Comparison of ENCODE assay signal across 18 mouse cellular contexts in genomic region chr6:58855676-58856367, GRCm38 (mm10). TPM values are rescaled to one million over a fixed set of nuclear protein-coding genes. Genes with fewer than 3 reads are reported as not detected.
DNase-seq lines count a peak whose midpoint lies in the region; ATAC-seq lines count a peak whose summit lies in the region.
"Had no signal": no experiment of that assay in that cellular context is flagged by ENCODE, and none has a peak within 500 bp of the region (broad histone marks: within the 10 kb centered on the region; RNA-seq: fewer than 3 reads in every experiment).

No protein-coding gene starts in this region.

- H3K4me1 ChIP-seq in hindbrain, embryonic 12.5 days = no peaks in the 10 kb centered on the region
- no peaks in the 10 kb centered on the region for H3K4me1 ChIP-seq in hindbrain, embryonic 11.5 days (replicated peaks; ENCODE audit: control insufficient read depth, insufficient read depth, low read length)
- no peaks in the 10 kb centered on the region for H3K4me1 ChIP-seq in neural tube, embryonic 14.5 days (ENCODE audit: control insufficient read depth, insufficient read depth, low read length)
- no peaks in the 10 kb centered on the region for H3K4me1 ChIP-seq in neural tube, embryonic 15.5 days
- H3K4me1 ChIP-seq in hindbrain, embryonic 16.5 days (ENCODE audit: control insufficient read depth, insufficient read depth, low read depth, low read length) = no peaks in the 10 kb centered on the region
- H3K4me1 ChIP-seq: intestine, embryonic 15.5 days; limb, embryonic 13.5 days had no signal

- H3K4me3 ChIP-seq in hindbrain, embryonic 12.5 days = no peak overlapping the region
- H3K4me3 ChIP-seq in hindbrain, embryonic 11.5 days (ENCODE audit: low read depth, low read length) = no peak overlapping the region
- no peak overlapping the region for H3K4me3 ChIP-seq in neural tube, embryonic 14.5 days (ENCODE audit: low read depth, low read length)
- no peak overlapping the region for H3K4me3 ChIP-seq in neural tube, embryonic 15.5 days (replicated peaks)
- no peak overlapping the region for H3K4me3 ChIP-seq in hindbrain, embryonic 16.5 days (ENCODE audit: low read length)
- H3K4me3 ChIP-seq: intestine, embryonic 15.5 days; limb, embryonic 13.5 days; liver, embryonic 13.5 days had no signal

- no peak overlapping the region for H3K9ac ChIP-seq in hindbrain, embryonic 12.5 days
- no peak overlapping the region for H3K9ac ChIP-seq in hindbrain, embryonic 11.5 days (ENCODE audit: low read depth, low read length)
- no peak overlapping the region for H3K9ac ChIP-seq in neural tube, embryonic 14.5 days (replicated peaks; ENCODE audit: low read depth, low read length)
- H3K9ac ChIP-seq in neural tube, embryonic 15.5 days (replicated peaks) = no peak overlapping the region
- no peak overlapping the region for H3K9ac ChIP-seq in hindbrain, embryonic 16.5 days (ENCODE audit: low read depth, low read length)
- H3K9ac ChIP-seq: intestine, embryonic 15.5 days; limb, embryonic 13.5 days; liver, embryonic 13.5 days; lung, embryonic 14.5 days had no signal

- WGBS in hindbrain, embryonic 12.5 days = 78% methylated on average over 10 of the region's 10 CpGs
- WGBS in hindbrain, embryonic 11.5 days = 88% methylated on average over 10 of the region's 10 CpGs
- WGBS in neural tube, embryonic 14.5 days = 75% methylated on average over 10 of the region's 10 CpGs
- WGBS in neural tube, embryonic 15.5 days = 74% methylated on average over 10 of the region's 10 CpGs
- 70% methylated on average over 10 of the region's 10 CpGs for WGBS in hindbrain, embryonic 16.5 days

- H3K4me2 ChIP-seq in hindbrain, embryonic 12.5 days (replicated peaks) = no peak overlapping the region
- no peak overlapping the region for H3K4me2 ChIP-seq in hindbrain, embryonic 11.5 days (replicated peaks; ENCODE audit: low read depth, low read length)
- no peak overlapping the region for H3K4me2 ChIP-seq in neural tube, embryonic 14.5 days (ENCODE audit: low read depth, low read length)
- no peak overlapping the region for H3K4me2 ChIP-seq in neural tube, embryonic 15.5 days
- H3K4me2 ChIP-seq in hindbrain, embryonic 16.5 days (ENCODE audit: low read length) = no peak overlapping the region
- H3K4me2 ChIP-seq: heart, embryonic 11.5 days; intestine, embryonic 15.5 days; limb, embryonic 13.5 days; liver, embryonic 13.5 days; lung, embryonic 14.5 days had no signal

- H3K36me3 ChIP-seq in hindbrain, embryonic 12.5 days = no peaks in the 10 kb centered on the region
- no peaks in the 10 kb centered on the region for H3K36me3 ChIP-seq in hindbrain, embryonic 11.5 days (ENCODE audit: control insufficient read depth, insufficient read depth, low read length)
- H3K36me3 ChIP-seq in neural tube, embryonic 14.5 days (ENCODE audit: control insufficient read depth, insufficient read depth, low read length) = no peaks in the 10 kb centered on the region
- peaks cover 9% of the 10 kb centered on the region for H3K36me3 ChIP-seq in neural tube, embryonic 15.5 days
- H3K36me3 ChIP-seq in hindbrain, embryonic 16.5 days (ENCODE audit: control insufficient read depth, insufficient read depth, low read length) = no peaks in the 10 kb centered on the region
- H3K36me3 ChIP-seq: intestine, embryonic 15.5 days; liver, embryonic 13.5 days had no signal

- no peaks in the 10 kb centered on the region for H3K27me3 ChIP-seq in hindbrain, embryonic 12.5 days
- no peaks in the 10 kb centered on the region for H3K27me3 ChIP-seq in hindbrain, embryonic 11.5 days (ENCODE audit: control insufficient read depth, insufficient read depth, low read length)
- no peaks in the 10 kb centered on the region for H3K27me3 ChIP-seq in neural tube, embryonic 14.5 days (ENCODE audit: control insufficient read depth, insufficient read depth, low read length)
- no peaks in the 10 kb centered on the region for H3K27me3 ChIP-seq in neural tube, embryonic 15.5 days (replicated peaks)
- no peaks in the 10 kb centered on the region for H3K27me3 ChIP-seq in hindbrain, embryonic 16.5 days (replicated peaks; ENCODE audit: control insufficient read depth, insufficient read depth, low read length)
- H3K27me3 ChIP-seq: intestine, embryonic 15.5 days; limb, embryonic 13.5 days; liver, embryonic 13.5 days had no signal

- no peak for DNase-seq in hindbrain, embryonic 11.5 days (ENCODE audit: low spot score)
- no peak for DNase-seq in urinary bladder, postnatal 14 days (ENCODE audit: low spot score)
- DNase-seq in spleen, postnatal 14 days (ENCODE audit: low spot score in 2 of 2) = no peak
- DNase-seq: adrenal gland, postnatal 10 days; cerebellum, adult 11 months; embryo, embryonic 11 days; kidney, postnatal 4 days; liver, embryonic 13.5 days; lung, embryonic 14.5 days; lung, postnatal 4 days; thymus, postnatal 14 days had no signal

- no peaks in the 10 kb centered on the region for H3K9me3 ChIP-seq in hindbrain, embryonic 12.5 days (replicated peaks)
- no peaks in the 10 kb centered on the region for H3K9me3 ChIP-seq in hindbrain, embryonic 11.5 days (ENCODE audit: control insufficient read depth, low read length)
- H3K9me3 ChIP-seq in neural tube, embryonic 14.5 days (ENCODE audit: control insufficient read depth, low read length) = no peaks in the 10 kb centered on the region
- H3K9me3 ChIP-seq in neural tube, embryonic 15.5 days (replicated peaks) = no peaks in the 10 kb centered on the region
- no peaks in the 10 kb centered on the region for H3K9me3 ChIP-seq in hindbrain, embryonic 16.5 days (ENCODE audit: control insufficient read depth, low read length)
- H3K9me3 ChIP-seq: intestine, embryonic 15.5 days; limb, embryonic 13.5 days; liver, embryonic 13.5 days had no signal

- H3K27ac ChIP-seq in hindbrain, embryonic 12.5 days = no peak overlapping the region
- H3K27ac ChIP-seq in hindbrain, embryonic 11.5 days (ENCODE audit: low read depth, low read length) = no peak overlapping the region
- H3K27ac ChIP-seq in neural tube, embryonic 14.5 days (ENCODE audit: low read depth, low read length) = 0 out of 2 replicates have a peak overlapping the region, but pooled peaks have one; percentile 52
- H3K27ac ChIP-seq in neural tube, embryonic 15.5 days (replicated peaks) = no peak overlapping the region
- no peak overlapping the region for H3K27ac ChIP-seq in hindbrain, embryonic 16.5 days (ENCODE audit: low read depth, low read length)
- H3K27ac ChIP-seq: intestine, embryonic 15.5 days; limb, embryonic 13.5 days; liver, embryonic 13.5 days had no signal

- ATAC-seq in hindbrain, embryonic 12.5 days (ENCODE audit: low FRiP score) = 0 out of 2 replicates have a peak, but pooled peaks have one; percentile 35
- no peak for ATAC-seq in hindbrain, embryonic 11.5 days (ENCODE audit: low FRiP score)
- no peak for ATAC-seq in neural tube, embryonic 14.5 days (ENCODE audit: low read depth)
- ATAC-seq in neural tube, embryonic 15.5 days (ENCODE audit: low FRiP score) = no peak
- ATAC-seq in hindbrain, embryonic 16.5 days = peak; percentile 50; the same call in 1 of the 2 replicates
- ATAC-seq: intestine, embryonic 15.5 days had no signal

RNA-seq across cellular contexts. Expression of gene Herc3, which starts 24.6 kb away (rescaled TPM):
- polyA plus RNA-seq in hindbrain, embryonic 12.5 days (2016; fragmentation: Nextera tagmentation; extraction: Ambion mirVana) = 17.6 and 18.3 TPM in 2 replicates
- polyA plus RNA-seq in hindbrain, embryonic 11.5 days (2014; fragmentation: Nextera tagmentation; extraction: Ambion mirVana) = 5.6 and 9.7 TPM in 2 replicates
- 38.9 and 41.7 TPM in 2 replicates for polyA plus RNA-seq in neural tube, embryonic 14.5 days (2014; fragmentation: Nextera tagmentation; extraction: Ambion mirVana)
- 29.2 and 38.0 TPM in 2 replicates for polyA plus RNA-seq in neural tube, embryonic 15.5 days (2015; fragmentation: Nextera tagmentation; extraction: Ambion mirVana)
- polyA plus RNA-seq in hindbrain, embryonic 16.5 days (2015; fragmentation: Nextera tagmentation; extraction: Ambion mirVana) = 34.8 and 35.6 TPM in 2 replicates

RNA-seq across cellular contexts. Expression of gene Nap1l5, which starts 51.1 kb away (rescaled TPM):
- polyA plus RNA-seq in hindbrain, embryonic 12.5 days (2016; fragmentation: Nextera tagmentation; extraction: Ambion mirVana) = 69.8 and 81.1 TPM in 2 replicates
- polyA plus RNA-seq in hindbrain, embryonic 11.5 days (2014; fragmentation: Nextera tagmentation; extraction: Ambion mirVana) = 36.5 and 43.1 TPM in 2 replicates
- polyA plus RNA-seq in neural tube, embryonic 14.5 days (2014; fragmentation: Nextera tagmentation; extraction: Ambion mirVana) = 374 and 564 TPM in 2 replicates
- 485 and 560 TPM in 2 replicates for polyA plus RNA-seq in neural tube, embryonic 15.5 days (2015; fragmentation: Nextera tagmentation; extraction: Ambion mirVana)
- 412 and 507 TPM in 2 replicates for polyA plus RNA-seq in hindbrain, embryonic 16.5 days (2015; fragmentation: Nextera tagmentation; extraction: Ambion mirVana)

Comparison
In these comparisons a context has a peak if more than half of its experiments do, and no peak if none do; other contexts are left out.
1. ATAC-seq: peak in hindbrain, embryonic 12.5 days (single experiment) and hindbrain, embryonic 16.5 days (single experiment); none in hindbrain, embryonic 11.5 days (single experiment), neural tube, embryonic 14.5 days (single experiment) and neural tube, embryonic 15.5 days (single experiment).